Mouse (Mus musculus) stomach, embryonic 14.5 days (tissue): ENCODE data around the gene Polr2f. TPM values are rescaled to one million over a fixed set of nuclear protein-coding genes. Genes with fewer than 3 reads are reported as not detected.

Experiments
- ATAC-seq: fragments of 200-750 bp; cut with Nextera tagmentation; 2 replicates; pipeline ENCODE4 v1.8.0; 2017; ENCODE audit warnings: low read depth, moderate TSS enrichment; ENCODE audit not compliant: insufficient number of reproducible peaks, insufficient read depth, low FRiP score
- H3K27ac ChIP-seq: fragments of 300-500 bp; sonication (generic); 2 replicates; pipeline ENCODE4 v1.5.1; 2014; ENCODE audit warnings: mild to moderate bottlenecking, low read length, moderate library complexity, mixed read lengths
- H3K27me3 ChIP-seq: fragments of 300-500 bp; sonication (generic); 2 replicates; pipeline ENCODE4 v1.6.1; 2014; ENCODE audit warnings: low read length, control low read depth, mixed read lengths; ENCODE audit not compliant: control insufficient read depth, insufficient read depth
- H3K36me3 ChIP-seq: fragments of 300-500 bp; sonication (generic); 2 replicates; pipeline ENCODE4 v1.6.1; 2014; ENCODE audit warnings: mild to moderate bottlenecking, control low read depth, low read length, moderate library complexity, mixed read lengths; ENCODE audit not compliant: control insufficient read depth, insufficient read depth
- H3K4me1 ChIP-seq: fragments of 300-500 bp; sonication (generic); 2 replicates; pipeline ENCODE4 v1.6.1; 2014; ENCODE audit warnings: low read length, control low read depth, mixed read lengths; ENCODE audit not compliant: control insufficient read depth, insufficient read depth
- H3K4me2 ChIP-seq: fragments of 300-500 bp; sonication (generic); replicated peaks from 2 replicates; pipeline ENCODE4 v1.6.1; 2014; ENCODE audit warnings: low read depth, low read length, control low read depth
- H3K4me3 ChIP-seq: fragments of 300-500 bp; sonication (generic); 2 replicates; pipeline ENCODE4 v1.5.1; 2014; ENCODE audit warnings: low read depth, low read length, control low read depth
- H3K9ac ChIP-seq: fragments of 300-500 bp; sonication (generic); replicated peaks from 2 replicates; pipeline ENCODE4 v1.6.1; 2014; ENCODE audit warnings: low read depth, mild to moderate bottlenecking, control low read depth, low read length, moderate library complexity, mixed read lengths
- H3K9me3 ChIP-seq: fragments of 300-500 bp; sonication (generic); 2 replicates; pipeline ENCODE4 v1.6.1; 2016; ENCODE audit warnings: low read depth, low read length, control low read depth; ENCODE audit not compliant: control insufficient read depth
- WGBS: fragments of 180-500 bp; shearing (Covaris S2); extraction: QIAGEN DNeasy Blood & Tissue Kit; methylation state at CpG from one replicate; pipeline ENCODE4 v1.1.7; 2014; 5-methylcytosine and 5-hydroxymethylcytosine counted together
- polyA plus RNA-seq: library from polyadenylated mRNA; unstranded; fragments of >200 nt; fragmentation: Nextera tagmentation; extraction: Ambion mirVana; gene quantifications from 2 replicates; pipeline ENCODE4 v1.2.1, GENCODE M21; 2014

Gene Polr2f
- polyA plus RNA-seq, 1 experiment from 2014 or later, result 367 TPM

DNA sequence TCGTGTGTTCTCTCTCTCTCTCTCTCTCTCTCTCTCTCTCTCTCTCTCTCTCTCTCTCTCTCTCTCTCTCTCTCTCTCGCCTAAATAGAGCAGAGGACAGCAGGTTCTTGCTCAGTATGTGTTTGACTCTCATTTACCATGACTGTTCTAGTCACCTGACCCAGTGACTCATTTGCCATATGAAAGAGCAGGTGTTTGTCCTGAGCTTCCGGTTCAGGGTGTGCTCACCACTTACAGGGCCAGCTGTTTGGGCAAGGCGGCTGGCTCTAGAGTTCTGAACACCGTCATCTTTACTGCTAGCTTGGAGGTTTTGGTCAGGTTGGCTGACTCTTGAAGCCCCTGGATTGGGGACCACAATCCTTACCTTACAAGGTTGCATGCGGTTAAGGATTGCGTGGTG, 4.7 kb downstream of the Polr2f start:
- no peak overlapping the region for H3K4me3 ChIP-seq
- ATAC-seq, result no peak
- H3K27me3 ChIP-seq, result no peaks in the 10 kb centered on the region
- H3K9me3 ChIP-seq, result no peaks in the 10 kb centered on the region
- peaks cover 41% of the 10 kb centered on the region for H3K36me3 ChIP-seq
- 86% methylated on average over 7 of the region's 7 CpGs for WGBS
- H3K27ac ChIP-seq, result no peak overlapping the region
- H3K4me2 ChIP-seq, result no peak overlapping the region
- no peak overlapping the region for H3K9ac ChIP-seq
- H3K4me1 ChIP-seq, result peaks cover 9% of the 10 kb centered on the region; the same call in 1 of the 2 replicates

DNA sequence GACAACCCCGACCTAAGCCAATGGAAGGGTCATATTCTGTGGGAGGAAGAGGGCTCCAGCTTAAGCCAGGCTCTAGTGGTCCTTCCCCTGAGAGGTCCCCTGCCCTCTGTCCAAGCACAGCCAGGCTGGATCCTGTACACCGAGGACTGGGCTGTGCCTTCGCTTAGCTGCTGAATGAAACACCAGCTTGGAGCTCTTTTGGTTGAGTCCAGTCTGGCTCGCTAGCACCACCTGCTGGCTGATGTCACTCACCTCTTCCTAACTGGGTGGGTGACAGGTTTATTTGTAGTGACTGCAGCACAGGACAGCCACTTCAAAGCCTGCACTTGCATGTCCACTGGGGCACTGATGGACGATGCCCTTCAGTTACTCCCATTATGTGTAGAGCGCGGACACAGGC, 7.7 kb downstream of the Polr2f start:
- WGBS, result 51% methylated on average over 7 of the region's 7 CpGs
- no peak overlapping the region for H3K4me2 ChIP-seq
- H3K4me3 ChIP-seq, result no peak overlapping the region
- H3K27me3 ChIP-seq, result no peaks in the 10 kb centered on the region
- H3K27ac ChIP-seq, result no peak overlapping the region
- no peak overlapping the region for H3K9ac ChIP-seq
- no peaks in the 10 kb centered on the region for H3K4me1 ChIP-seq
- H3K36me3 ChIP-seq, result peaks cover 56% of the 10 kb centered on the region
- peak; percentile 42; the same call in 1 of the 2 replicates for ATAC-seq
- H3K9me3 ChIP-seq, result no peaks in the 10 kb centered on the region

DNA sequence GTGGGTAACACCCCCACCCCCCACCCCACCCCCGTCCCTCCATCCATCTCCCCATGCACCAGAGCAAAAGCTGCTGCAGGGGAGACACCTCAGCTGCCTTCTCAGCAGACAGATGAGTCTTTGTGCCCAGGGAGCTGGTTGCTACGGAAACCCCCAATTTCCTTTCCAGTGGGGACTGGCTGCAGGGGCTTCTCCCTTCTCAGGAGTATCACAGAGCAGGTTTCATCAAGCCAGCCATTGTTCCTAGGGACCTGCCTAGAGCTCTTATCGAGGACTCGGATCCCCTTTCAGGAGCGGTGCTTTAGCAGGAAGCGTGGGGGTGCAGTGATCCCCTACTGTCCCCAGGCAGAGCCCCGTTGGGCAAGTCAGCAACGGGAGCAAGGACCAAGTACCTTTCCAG, 11.1 kb downstream of the Polr2f start:
- 81% methylated on average over 8 of the region's 8 CpGs for whole genome bisulfite sequencing
- Histone ChIP-seq H3K9ac (no peak overlapping the region), H3K27me3 (no peaks in the 10 kb centered on the region), H3K4me2 (no peak overlapping the region), H3K4me3 (no peak overlapping the region), H3K9me3 (no peaks in the 10 kb centered on the region), H3K36me3 (peaks cover 30% of the 10 kb centered on the region), H3K27ac (peak overlapping the region; percentile 59; the same call in 1 of the 2 replicates), H3K4me1 (no peaks in the 10 kb centered on the region)
- no peak for ATAC-seq

DNA sequence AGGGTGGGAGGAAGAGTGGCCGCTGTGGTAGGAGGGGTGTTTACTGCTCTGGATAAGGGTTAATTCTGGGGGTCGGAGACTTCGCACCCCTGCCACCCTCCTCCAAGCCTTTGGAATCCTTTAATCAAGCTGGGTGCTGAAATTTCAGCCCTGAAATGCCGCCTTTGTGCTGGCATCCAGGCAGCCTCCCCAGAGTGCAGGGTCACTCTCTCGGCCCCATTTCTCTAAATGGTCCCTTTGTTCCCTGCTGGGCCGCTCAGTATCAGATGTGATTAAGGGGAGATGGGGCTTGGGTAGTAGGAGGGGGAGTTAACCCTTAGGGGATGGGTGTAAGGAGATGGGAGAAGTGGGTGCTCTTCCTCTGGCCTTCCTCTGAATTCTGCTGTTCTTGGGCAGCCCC, 11.9 kb downstream of the Polr2f start:
- Histone ChIP-seq H3K27ac (no peak overlapping the region), H3K4me3 (no peak overlapping the region), H3K9me3 (no peaks in the 10 kb centered on the region), H3K4me2 (no peak overlapping the region), H3K9ac (no peak overlapping the region), H3K36me3 (peaks cover 22% of the 10 kb centered on the region), H3K4me1 (no peaks in the 10 kb centered on the region), H3K27me3 (no peaks in the 10 kb centered on the region)
- WGBS, result 51% methylated on average over 6 of the region's 6 CpGs
- ATAC-seq, result no peak

DNA sequence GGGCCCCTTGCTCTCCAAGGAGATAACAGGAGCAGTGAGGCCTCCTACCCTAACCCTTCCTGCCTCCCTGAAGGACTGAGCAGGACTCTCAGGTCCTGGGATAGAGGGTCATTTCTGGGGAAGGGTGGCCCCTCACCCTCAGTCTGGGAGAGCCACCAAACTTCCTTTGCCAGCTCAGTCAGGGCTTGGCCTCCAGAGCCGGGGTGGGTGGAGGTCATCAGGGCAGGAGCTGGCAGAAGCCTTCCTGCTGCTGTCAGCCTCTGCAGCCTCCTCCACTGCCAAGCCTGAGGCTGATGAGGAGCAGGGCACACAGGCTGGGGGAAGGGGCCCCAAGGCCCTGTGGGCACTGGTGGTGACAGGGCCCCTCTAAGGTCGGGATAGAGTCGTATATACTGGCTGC, 14.8 kb downstream of the Polr2f start:
- H3K27me3 ChIP-seq, result no peaks in the 10 kb centered on the region; the same call in 1 of the 2 replicates
- H3K4me3 ChIP-seq, result no peak overlapping the region
- peaks cover 15% of the 10 kb centered on the region for H3K36me3 ChIP-seq
- H3K9me3 ChIP-seq, result no peaks in the 10 kb centered on the region
- H3K4me2 ChIP-seq, result no peak overlapping the region
- 34% methylated on average over 3 of the region's 3 CpGs for WGBS
- H3K9ac ChIP-seq, result no peak overlapping the region
- no peak overlapping the region for H3K27ac ChIP-seq
- no peak for ATAC-seq
- H3K4me1 ChIP-seq, result no peaks in the 10 kb centered on the region

DNA sequence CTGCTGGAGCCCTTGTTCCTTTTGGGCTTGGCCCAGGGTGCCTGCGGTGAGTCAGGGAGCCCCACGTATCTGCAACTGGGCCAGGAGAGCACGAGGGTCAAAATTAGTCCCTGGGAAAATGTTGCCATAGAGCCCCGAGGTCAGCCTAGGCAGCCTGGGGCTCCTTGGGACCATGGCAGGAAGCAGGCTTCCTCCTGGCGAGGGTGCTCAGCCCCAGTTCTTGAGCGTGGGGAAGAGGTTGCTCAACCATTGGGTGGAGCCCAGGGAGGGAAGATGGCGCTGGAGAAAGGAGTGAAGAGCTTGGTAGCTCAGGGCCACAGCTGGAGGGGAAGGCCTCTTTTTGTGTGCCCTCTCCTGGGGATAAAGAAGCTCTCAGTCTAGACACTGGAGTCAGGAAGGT, 21.5 kb downstream of the Polr2f start:
- Histone ChIP-seq H3K27me3 (peaks cover 32% of the 10 kb centered on the region), H3K9me3 (no peaks in the 10 kb centered on the region), H3K9ac (no peak overlapping the region), H3K4me3 (no peak overlapping the region; the same call in 1 of the 2 replicates), H3K36me3 (no peaks in the 10 kb centered on the region), H3K27ac (no peak overlapping the region), H3K4me1 (no peaks in the 10 kb centered on the region), H3K4me2 (no peak overlapping the region)
- 72% methylated on average over 7 of the region's 7 CpGs for WGBS
- ATAC-seq, result no peak

DNA sequence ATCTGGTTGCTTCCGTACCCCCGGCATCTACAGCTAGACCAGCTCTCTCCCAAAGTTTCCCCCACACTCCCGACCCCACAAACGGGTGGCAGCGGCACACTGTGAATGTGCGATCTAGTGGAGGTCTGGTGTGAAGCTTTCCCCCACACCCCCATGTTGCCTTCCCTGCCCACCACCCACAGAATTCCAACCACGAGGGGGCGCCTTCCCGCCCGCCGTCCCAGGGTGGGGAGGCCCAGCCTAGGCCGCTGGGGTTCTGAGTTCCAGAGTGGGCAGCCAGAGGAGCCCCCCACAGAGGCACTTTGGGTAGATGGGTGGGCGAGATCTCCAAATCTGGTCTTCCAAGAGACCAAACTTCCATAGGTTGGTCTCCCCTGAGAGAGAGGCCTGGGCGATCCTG, 22.0 kb downstream of the Polr2f start:
- Histone ChIP-seq H3K27me3 (peaks cover 32% of the 10 kb centered on the region), H3K4me3 (peak overlapping the region; percentile 24; the same call in 1 of the 2 replicates), H3K27ac (no peak overlapping the region; the same call in 1 of the 2 replicates), H3K4me1 (no peaks in the 10 kb centered on the region), H3K36me3 (no peaks in the 10 kb centered on the region), H3K9ac (no peak overlapping the region; the same call in 1 of the 2 replicates), H3K9me3 (no peaks in the 10 kb centered on the region), H3K4me2 (no peak overlapping the region)
- 37% methylated on average over 14 of the region's 14 CpGs for WGBS
- ATAC-seq, result no peak

DNA sequence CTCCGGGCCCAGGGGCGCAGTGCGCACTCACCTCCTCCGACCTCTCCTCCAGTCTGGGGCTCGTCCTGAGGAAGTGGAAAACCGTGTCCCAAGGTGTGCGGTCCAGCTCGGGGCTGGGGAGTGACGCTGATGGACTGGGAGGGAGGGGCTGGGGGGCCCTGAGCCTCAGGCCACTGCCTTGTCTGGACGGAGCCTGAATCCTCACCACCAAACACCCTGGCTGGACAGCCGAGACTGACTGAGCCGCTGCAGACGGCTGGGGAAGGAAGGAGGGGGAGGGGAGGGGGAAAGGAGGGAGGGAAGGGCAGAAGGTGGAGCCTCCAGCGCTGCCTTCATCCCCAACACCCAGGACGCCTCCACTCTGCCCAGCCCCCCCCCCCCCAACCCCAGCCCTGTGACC, 23.4 kb downstream of the Polr2f start:
- Histone ChIP-seq H3K36me3 (no peaks in the 10 kb centered on the region), H3K4me1 (no peaks in the 10 kb centered on the region), H3K4me2 (no peak overlapping the region), H3K4me3 (peak overlapping the region; percentile 24; the same call in 1 of the 2 replicates), H3K9me3 (no peaks in the 10 kb centered on the region), H3K27ac (no peak overlapping the region), H3K9ac (no peak overlapping the region), H3K27me3 (peaks cover 32% of the 10 kb centered on the region)
- ATAC-seq, result peak; percentile 24; the same call in 1 of the 2 replicates
- WGBS, result 7% methylated on average over 12 of the region's 15 CpGs

DNA sequence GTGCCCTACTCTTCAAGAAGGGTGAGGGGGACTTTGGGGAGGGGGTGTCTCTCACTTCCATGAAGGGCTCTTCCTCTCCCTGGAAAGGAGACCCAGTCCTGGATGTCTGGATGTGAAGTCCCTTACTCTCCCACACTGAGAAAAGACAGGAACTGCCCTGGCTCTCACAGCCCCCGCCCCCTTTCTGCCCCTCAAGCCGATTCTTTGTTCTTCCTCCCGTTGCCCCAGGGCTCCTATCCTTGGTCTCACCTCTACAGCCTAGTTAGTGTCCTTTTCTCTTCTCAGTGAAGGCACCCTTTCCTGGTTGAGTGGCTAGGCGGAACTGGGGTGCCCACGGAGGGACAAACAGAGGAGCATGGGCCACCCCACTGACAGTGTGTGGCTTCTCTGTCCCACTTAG, 24.3 kb downstream of the Polr2f start, which contains the start of gene Sox10:
Gene Sox10, minus strand, starts transcription at position 101 of the 400 bp plus-strand sequence.
- no peaks in the 10 kb centered on the region for H3K4me1 ChIP-seq
- peak within 1 kb of the TSS; percentile 24; the same call in 1 of the 2 replicates for H3K4me3 ChIP-seq
- H3K9me3 ChIP-seq, result no peaks in the 10 kb centered on the region
- no peak for ATAC-seq
- peaks cover 32% of the 10 kb centered on the region for H3K27me3 ChIP-seq
- peak within 1 kb of the TSS; percentile 50; the same call in 1 of the 2 replicates for H3K27ac ChIP-seq
- H3K4me2 ChIP-seq, result no peak within 1 kb of the TSS
- no peak within 1 kb of the TSS for H3K9ac ChIP-seq
- 55% methylated on average over 5 of the region's 5 CpGs for WGBS
- H3K36me3 ChIP-seq, result no peaks in the 10 kb centered on the region
